Mouse (Mus musculus): ENCODE measurements around the gene Insr.

- TF ChIP-seq CTCF (IDR thresholded peaks at IDR 0.05; ENCODE audit: control insufficient read depth, insufficient read depth, low read length) (no peak), POLR2A (IDR thresholded peaks at IDR 0.05; ENCODE audit: borderline replicate concordance, control insufficient read depth, low read depth, low read length) (no peak)
Measured at GRCm38 (mm10) chr8:3177440-3177839, 102.0 kb downstream of the Insr start.

Measured in bone marrow, adult 2 months (tissue).